Mouse (Mus musculus) heart, postnatal 0 days (tissue): Measurements from ENCODE around the gene Ube2c. TPM values are rescaled to one million over a fixed set of nuclear protein-coding genes. Genes with fewer than 3 reads are reported as not detected.

Source experiments
- ATAC-seq: fragments of 200-750 bp; cut with Nextera tagmentation; 2 replicates; pipeline ENCODE4 v1.8.0; 2017; ENCODE audit warnings: low read depth, moderate number of reproducible peaks, moderate library complexity; ENCODE audit not compliant: insufficient read depth
- DNase-seq: peaks from one replicate; pipeline ENCODE4 v3.0.0-alpha.2; 2016; ENCODE audit warnings: low spot score
- H3K27ac ChIP-seq: fragments of 300-500 bp; sonication (generic); 2 replicates; pipeline ENCODE4 v1.5.1; 2014; ENCODE audit warnings: low read depth, mild to moderate bottlenecking
- H3K27me3 ChIP-seq: fragments of 300-500 bp; sonication (generic); 2 replicates; pipeline ENCODE4 v1.6.1; 2014; ENCODE audit warnings: low read length, mixed read lengths; ENCODE audit not compliant: control insufficient read depth, insufficient read depth
- H3K36me3 ChIP-seq: fragments of 300-500 bp; sonication (generic); replicated peaks from 2 replicates; pipeline ENCODE4 v1.6.1; 2014; ENCODE audit warnings: low read length, mixed read lengths; ENCODE audit not compliant: control insufficient read depth, insufficient read depth
- H3K4me1 ChIP-seq: fragments of 300-500 bp; sonication (generic); 2 replicates; pipeline ENCODE4 v1.6.1; 2014; ENCODE audit warnings: antibody characterized with exemption; ENCODE audit not compliant: control insufficient read depth, insufficient read depth
- H3K4me2 ChIP-seq: fragments of 300-500 bp; sonication (generic); 2 replicates; pipeline ENCODE4 v1.6.1; 2014; ENCODE audit warnings: low read depth, mild to moderate bottlenecking, low read length, moderate library complexity
- H3K4me3 ChIP-seq: fragments of 300-500 bp; sonication (generic); 2 replicates; pipeline ENCODE4 v1.5.1; 2014; ENCODE audit warnings: low read depth, low read length
- H3K9ac ChIP-seq: fragments of 300-500 bp; sonication (generic); replicated peaks from 2 replicates; pipeline ENCODE4 v1.6.1; 2014; ENCODE audit warnings: low read depth, low read length, mixed read lengths
- H3K9me3 ChIP-seq: fragments of 300-500 bp; sonication (generic); replicated peaks from 2 replicates; pipeline ENCODE4 v1.6.1; 2016; ENCODE audit warnings: low read length; ENCODE audit not compliant: control insufficient read depth
- CTCF ChIP-seq: IDR thresholded peaks from 2 replicates; pipeline ENCODE4 v1.5.1; 2016; ENCODE audit warnings: antibody characterized with exemption, control low read depth, low read depth
- EP300 ChIP-seq: IDR thresholded peaks from 2 replicates; pipeline ENCODE4 v1.6.1; 2016; ENCODE audit warnings: antibody characterized with exemption, low read depth
- WGBS: fragments of 180-500 bp; shearing (Covaris S2); extraction: QIAGEN DNeasy Blood & Tissue Kit; methylation state at CpG from one replicate; pipeline ENCODE4 v1.1.7; 2014; 5-methylcytosine and 5-hydroxymethylcytosine counted together
- polyA plus RNA-seq: library from polyadenylated mRNA; unstranded; fragments of >200 nt; fragmentation: Nextera tagmentation; extraction: Ambion mirVana; gene quantifications from 2 replicates; pipeline ENCODE4 v1.2.1, GENCODE M21; 2015
- total RNA-seq: library from RNA; depleted of rRNA; stranded (reverse); fragments of >200 nt; gene quantifications from 2 replicates; pipeline ENCODE4 v1.2.3, GENCODE M21; 2014; ENCODE audit warnings: low replicate concordance

Gene Ube2c
- total and polyA plus RNA-seq, 2 experiments from 2014 or later: 117 to 175 TPM

- H3K27me3 ChIP-seq: no peaks in the 10 kb centered on the region
- 1% methylated on average over 68 of the region's 70 CpGs for WGBS
- no peaks in the 10 kb centered on the region for H3K9me3 ChIP-seq
- DNase-seq (peak; percentile 87), ATAC-seq (peak; percentile 94)
- peak within 1 kb of the TSS; percentile 82 for H3K4me2 ChIP-seq
- peak within 1 kb of the TSS; percentile 90 for H3K9ac ChIP-seq
- peaks cover 14% of the 10 kb centered on the region for H3K4me1 ChIP-seq
- peak within 1 kb of the TSS; percentile 79 for H3K27ac ChIP-seq
- TF ChIP-seq CTCF: no peak
- no peak for TF ChIP-seq EP300
- peak within 1 kb of the TSS; percentile 86 for H3K4me3 ChIP-seq
- H3K36me3 ChIP-seq: peaks cover 34% of the 10 kb centered on the region
These were observed 23.7 kb upstream of the Ube2c start, which contains the start of the genes Wfdc3 and Dnttip1 for GRCm38 (mm10) chr2:164745843-164746479. TSS of gene Wfdc3 (minus strand) at chr2:164745931. TSS of gene Dnttip1 (plus strand) at chr2:164745983.

- TF ChIP-seq CTCF: no peak
- TF ChIP-seq EP300: no peak
- WGBS: 34% methylated on average over 8 of the region's 8 CpGs
- ATAC-seq (no peak), DNase-seq (no peak)
- no peaks in the 10 kb centered on the region for H3K9me3 ChIP-seq
- peaks cover 14% of the 10 kb centered on the region for H3K4me1 ChIP-seq
- H3K36me3 ChIP-seq: peaks cover 40% of the 10 kb centered on the region
- peak overlapping the region; percentile 90 for H3K9ac ChIP-seq
- H3K4me2 ChIP-seq: peak overlapping the region; percentile 82
- peak overlapping the region; percentile 86 for H3K4me3 ChIP-seq
- no peaks in the 10 kb centered on the region for H3K27me3 ChIP-seq
- H3K27ac ChIP-seq: peak overlapping the region; percentile 79; the same call in 1 of the 2 replicates
These were observed 23.0 kb upstream of the Ube2c start for GRCm38 (mm10) chr2:164746693-164747092.

GRCm38 (mm10) chr2:164748191-164748590, 21.5 kb upstream of the Ube2c start:
- no peak for TF ChIP-seq CTCF

GRCm38 (mm10) chr2:164748991-164749390, 20.7 kb upstream of the Ube2c start:
- no peak for ATAC-seq
- 87% methylated on average over 6 of the region's 6 CpGs for WGBS

More at GRCm38 (mm10) chr2:164748191-164748590, 21.5 kb upstream of the Ube2c start:
- Histone ChIP-seq H3K27me3 (no peaks in the 10 kb centered on the region), H3K36me3 (peaks cover 51% of the 10 kb centered on the region), H3K4me3 (no peak overlapping the region), H3K9me3 (no peaks in the 10 kb centered on the region), H3K27ac (no peak overlapping the region), H3K9ac (no peak overlapping the region), H3K4me2 (no peak overlapping the region), H3K4me1 (peaks cover 14% of the 10 kb centered on the region)
- DNase-seq (no peak), ATAC-seq (no peak)
- 77% methylated on average over 4 of the region's 4 CpGs for WGBS

GRCm38 (mm10) chr2:164752454-164752853, 17.2 kb upstream of the Ube2c start:
- Histone ChIP-seq H3K27ac (no peak overlapping the region), H3K4me1 (peaks cover 10% of the 10 kb centered on the region; the same call in 1 of the 2 replicates), H3K9me3 (no peaks in the 10 kb centered on the region), H3K27me3 (no peaks in the 10 kb centered on the region), H3K4me2 (no peak overlapping the region), H3K4me3 (no peak overlapping the region), H3K9ac (no peak overlapping the region), H3K36me3 (peaks cover 90% of the 10 kb centered on the region)
- no peak for DNase-seq
- TF ChIP-seq CTCF (no peak), EP300 (no peak)
- ATAC-seq: no peak
- 95% methylated on average over 2 of the region's 2 CpGs for WGBS

More at GRCm38 (mm10) chr2:164748991-164749390, 20.7 kb upstream of the Ube2c start:
- Histone ChIP-seq H3K4me3 (no peak overlapping the region), H3K27me3 (no peaks in the 10 kb centered on the region), H3K4me2 (no peak overlapping the region), H3K27ac (no peak overlapping the region), H3K4me1 (peaks cover 19% of the 10 kb centered on the region), H3K9ac (no peak overlapping the region), H3K9me3 (no peaks in the 10 kb centered on the region), H3K36me3 (peaks cover 59% of the 10 kb centered on the region)
- no peak for DNase-seq
- TF ChIP-seq EP300 (no peak), CTCF (no peak)
